Comparison of ENCODE assay signal across 8 mouse cellular contexts in the genomic region with DNA sequence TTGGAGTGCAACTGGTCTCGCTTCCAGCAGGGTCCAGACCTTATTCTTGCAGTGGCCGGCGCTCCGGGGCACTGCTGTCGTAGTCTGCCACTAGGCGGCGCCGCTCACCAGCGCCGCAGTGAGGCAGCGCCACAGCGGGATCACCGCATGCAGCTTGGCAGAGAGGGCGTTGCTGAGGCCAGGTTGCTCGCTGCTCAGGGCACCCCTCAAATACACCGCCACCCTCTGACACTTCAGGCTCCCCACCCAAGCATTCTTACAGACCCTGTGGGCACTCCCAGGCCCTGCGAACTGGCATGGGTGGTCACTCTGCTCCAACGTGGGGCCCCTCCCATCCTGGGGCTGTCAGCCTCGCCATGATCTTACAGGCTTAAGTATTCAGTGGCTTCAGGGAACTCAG. TPM values are rescaled to one million over a fixed set of nuclear protein-coding genes. Genes with fewer than 3 reads are reported as not detected.
DNase-seq lines count a peak whose midpoint lies in the region; ATAC-seq lines count a peak whose summit lies in the region.

No protein-coding gene starts in this region.

- WGBS in hindbrain, embryonic 12.5 days: under 1% methylated on average over 19 of the region's 19 CpGs

- peak; percentile 31 for DNase-seq in T-cell, adult 2 months (ENCODE audit: low spot score)
- DNase-seq in cerebellum, postnatal 14 days: peak; percentile 87 to 89
- peak; percentile 68 to 73 for DNase-seq in frontal cortex, postnatal 25 days (ENCODE audit: low spot score in 2 of 2)
- peak; percentile 78 to 79 for DNase-seq in layer of hippocampus, postnatal 36 days
- peak; percentile 87 for DNase-seq in lung, postnatal 36 days
- DNase-seq in retina, embryonic 14.5 days (ENCODE audit: low spot score): peak; percentile 91
- peak; percentile 79 for DNase-seq in urinary bladder, postnatal 14 days (ENCODE audit: low spot score)

- no peak overlapping the region for H3K27ac ChIP-seq in hindbrain, embryonic 12.5 days

- H3K36me3 ChIP-seq in hindbrain, embryonic 12.5 days: no peaks in the 10 kb centered on the region

- H3K4me2 ChIP-seq in hindbrain, embryonic 12.5 days (replicated peaks): peak overlapping the region; percentile 83

- H3K4me1 ChIP-seq in hindbrain, embryonic 12.5 days: peaks cover 5% of the 10 kb centered on the region

- H3K27me3 ChIP-seq in hindbrain, embryonic 12.5 days: no peaks in the 10 kb centered on the region; the same call in 1 of the 2 replicates

- H3K4me3 ChIP-seq in hindbrain, embryonic 12.5 days: peak overlapping the region; percentile 41

- no peaks in the 10 kb centered on the region for H3K9me3 ChIP-seq in hindbrain, embryonic 12.5 days (replicated peaks)

- peak overlapping the region; percentile 55; the same call in 1 of the 2 replicates for H3K9ac ChIP-seq in hindbrain, embryonic 12.5 days

- ATAC-seq in hindbrain, embryonic 12.5 days (ENCODE audit: low FRiP score): peak; percentile 86

RNA-seq across cellular contexts. Expression of a gene that starts 19.3 kb away (rescaled TPM):
- polyA plus RNA-seq in hindbrain, embryonic 12.5 days (2016; fragmentation: Nextera tagmentation; extraction: Ambion mirVana): 58.0 and 62.5 TPM in 2 replicates
- total RNA-seq in layer of hippocampus, postnatal 36 days (2021): 100 to 1,000 TPM; 439 to 461 TPM

Comparison
In these comparisons a context has a peak if more than half of its experiments do, and no peak if none do; other contexts are left out.
1. DNase-seq: peak in every context shown above with its lines; median percentile 91 in retina, embryonic 14.5 days; 88 in cerebellum, postnatal 14 days; 87 in lung, postnatal 36 days; 79 in urinary bladder, postnatal 14 days; 78 in layer of hippocampus, postnatal 36 days; 70 in frontal cortex, postnatal 25 days; 31 in T-cell, adult 2 months.